In the genomic region with DNA sequence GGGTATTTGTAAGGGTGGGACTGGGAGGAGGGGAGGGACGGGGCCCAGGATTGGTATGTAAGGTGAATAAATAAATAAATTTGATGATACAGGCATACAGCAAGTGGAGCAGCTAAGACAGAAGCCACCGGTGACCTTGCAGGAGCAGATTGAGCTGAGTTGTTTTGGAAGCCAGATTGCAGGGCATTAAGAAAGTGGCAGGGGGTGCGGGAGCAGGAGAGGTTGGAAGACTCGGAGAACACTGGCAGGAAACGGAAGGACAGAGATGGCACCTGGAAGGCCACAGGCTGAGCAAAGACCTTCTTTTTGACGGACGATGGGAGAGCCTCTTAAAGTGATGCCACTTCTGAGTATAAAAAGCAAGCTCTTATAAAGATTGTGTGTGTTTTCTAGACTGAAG, we compare ENCODE assay signal across 27 mouse cellular contexts.
"Had no signal": no experiment of that assay in that cellular context is flagged by ENCODE, and none has a peak within 500 bp of the region (broad histone marks: within the 10 kb centered on the region; RNA-seq: fewer than 3 reads in every experiment).

No protein-coding gene starts in this region.

- H3K27me3 ChIP-seq: heart, embryonic 12.5 days; hindbrain, embryonic 15.5 days; intestine, embryonic 15.5 days; limb, embryonic 13.5 days; limb, embryonic 15.5 days had no signal

- H3K4me3 ChIP-seq: gastrocnemius, adult 2 months; heart, embryonic 10.5 days; heart, embryonic 12.5 days; hindbrain, embryonic 10.5 days; hindbrain, embryonic 13.5 days; hindbrain, embryonic 15.5 days; intestine, embryonic 15.5 days; left cerebral cortex, adult 2 months; limb, embryonic 13.5 days; limb, embryonic 15.5 days; liver, embryonic 12.5 days had no signal

- DNase-seq: gastrocnemius, adult 2 months; gastrocnemius, postnatal 10 days; gastrocnemius, postnatal 25 days; heart, adult 18-20 months; heart, postnatal 10 days; heart, postnatal 4 days; kidney, adult 18-20 months; kidney, adult 8-10 months; kidney, postnatal 10 days; kidney, postnatal 25 days; kidney, postnatal 4 days; layer of hippocampus, adult 9-11 months; layer of hippocampus, postnatal 36 days; lung, adult 18-20 months had no signal

- H3K9ac ChIP-seq: heart, embryonic 12.5 days; hindbrain, embryonic 13.5 days; hindbrain, embryonic 15.5 days; intestine, embryonic 15.5 days; limb, embryonic 13.5 days; limb, embryonic 15.5 days; liver, embryonic 12.5 days; liver, embryonic 14.5 days had no signal

- ATAC-seq: inflammation-experienced regulatory T-cells, adult 6 months; intestine, embryonic 15.5 days; intestine, postnatal 0 days; liver, embryonic 12.5 days had no signal

- H3K9me3 ChIP-seq: heart, embryonic 10.5 days; heart, embryonic 12.5 days; hindbrain, embryonic 10.5 days; hindbrain, embryonic 13.5 days; hindbrain, embryonic 15.5 days; intestine, embryonic 15.5 days; limb, embryonic 15.5 days; liver, embryonic 12.5 days had no signal

- H3K27ac ChIP-seq: gastrocnemius, adult 2 months; heart, embryonic 10.5 days; hindbrain, embryonic 10.5 days; hindbrain, embryonic 13.5 days; hindbrain, embryonic 15.5 days; intestine, embryonic 15.5 days; left cerebral cortex, adult 2 months; limb, embryonic 13.5 days; limb, embryonic 15.5 days; liver, embryonic 12.5 days; liver, embryonic 14.5 days had no signal

- H3K36me3 ChIP-seq: heart, embryonic 10.5 days; heart, embryonic 12.5 days; hindbrain, embryonic 10.5 days; hindbrain, embryonic 13.5 days; hindbrain, embryonic 15.5 days; intestine, embryonic 15.5 days; limb, embryonic 13.5 days; limb, embryonic 15.5 days; liver, embryonic 12.5 days had no signal

- H3K4me2 ChIP-seq: heart, embryonic 12.5 days; hindbrain, embryonic 13.5 days; hindbrain, embryonic 15.5 days; intestine, embryonic 15.5 days; limb, embryonic 13.5 days; limb, embryonic 15.5 days; liver, embryonic 12.5 days had no signal
